Mouse (Mus musculus) T-helper 1 cell (primary cell): ENCODE measurements around the gene Tesk1.

Source experiments
- in situ Hi-C: fragments of 300-600 bp; cut with MboI, MseI; formaldehyde crosslinking; loops from one replicate; pipeline ENCODE4 v1.15.1; 2025; ENCODE audit warnings: high pct_unique_total_duplicates

The Tesk1 gene

GRCm38 (mm10) chr4:43418973-43419656 lies 22.6 kb upstream of the Tesk1 start:
- in situ Hi-C loops, result loop anchor here (5.0 kb wide), 1 partner anchor 362 kb away; the partner anchor contains the start of gene Unc13b

- in situ Hi-C loops, result loop anchor here (5.0 kb wide), 1 partner anchor 363 kb away; the partner anchor contains the start of gene Unc13b
Observed at GRCm38 (mm10) chr4:43419801-43420281, 21.9 kb upstream of the Tesk1 start.

GRCm38 (mm10) chr4:43420305-43420704 lies 21.4 kb upstream of the Tesk1 start:
- in situ Hi-C loops, result no loop called here

GRCm38 (mm10) chr4:43421632-43422240 lies 20.0 kb upstream of the Tesk1 start:
- in situ Hi-C loops, result no loop called here

GRCm38 (mm10) chr4:43423267-43423934 lies 18.3 kb upstream of the Tesk1 start:
- in situ Hi-C loops, result no loop called here

- in situ Hi-C loops, result no loop called here
Observed at GRCm38 (mm10) chr4:43424072-43424471, 17.7 kb upstream of the Tesk1 start.

GRCm38 (mm10) chr4:43425197-43425596 lies 16.5 kb upstream of the Tesk1 start:
- in situ Hi-C loops, result no loop called here

- in situ Hi-C loops, result no loop called here
Observed at GRCm38 (mm10) chr4:43425648-43426380, 15.9 kb upstream of the Tesk1 start.

GRCm38 (mm10) chr4:43426487-43426886 lies 15.3 kb upstream of the Tesk1 start:
- in situ Hi-C loops, result no loop called here

GRCm38 (mm10) chr4:43427501-43428179 lies 14.1 kb upstream of the Tesk1 start:
- in situ Hi-C loops, result no loop called here

- in situ Hi-C loops, result no loop called here
Observed at GRCm38 (mm10) chr4:43428180-43428861, 13.4 kb upstream of the Tesk1 start.

- in situ Hi-C loops, result no loop called here
Observed at GRCm38 (mm10) chr4:43428946-43429345, 12.8 kb upstream of the Tesk1 start, which contains the start of gene Fam166b. Gene Fam166b, minus strand, starts transcription at chr4:43429134.

- in situ Hi-C loops, result no loop called here
Observed at GRCm38 (mm10) chr4:43431690-43432089, 10.0 kb upstream of the Tesk1 start.

- in situ Hi-C loops, result no loop called here
Observed at GRCm38 (mm10) chr4:43432832-43433231, 8.9 kb upstream of the Tesk1 start.

- in situ Hi-C loops, result loop anchor here (5.0 kb wide), 1 partner anchor 40 kb away; the partner anchor contains the start of gene Sit1
Observed at GRCm38 (mm10) chr4:43442044-43442443, 305 bp downstream of the Tesk1 start.

- in situ Hi-C loops, result loop anchor here (5.0 kb wide), 1 partner anchor 40 kb away; the partner anchor contains the start of gene Sit1
Observed at GRCm38 (mm10) chr4:43442456-43443361, 970 bp downstream of the Tesk1 start.

- in situ Hi-C loops, result loop anchor here (5.0 kb wide), 1 partner anchor 39 kb away; the partner anchor contains the start of gene Sit1
Observed at GRCm38 (mm10) chr4:43443511-43443910, 1.8 kb downstream of the Tesk1 start.

- in situ Hi-C loops, result no loop called here
Observed at GRCm38 (mm10) chr4:43447251-43447650, 5.5 kb downstream of the Tesk1 start.

GRCm38 (mm10) chr4:43448554-43448953 lies 6.8 kb downstream of the Tesk1 start:
- in situ Hi-C loops, result no loop called here
